Mouse (Mus musculus) urinary bladder, postnatal 4 days (tissue): ENCODE data around the gene Ncoa4.
"Not testable (repeated sequence)": the region's sequence is repeated elsewhere in the genome, so short reads cannot be mapped to it uniquely, and the experiment has no call there.

Experiments
- DNase-seq, 2 experiments: peaks; one replicate each; pipeline ENCODE4 v3.0.0; 2021 to 2022; ENCODE audit warnings: low spot score in 2 of 2

Gene Ncoa4

DNA sequence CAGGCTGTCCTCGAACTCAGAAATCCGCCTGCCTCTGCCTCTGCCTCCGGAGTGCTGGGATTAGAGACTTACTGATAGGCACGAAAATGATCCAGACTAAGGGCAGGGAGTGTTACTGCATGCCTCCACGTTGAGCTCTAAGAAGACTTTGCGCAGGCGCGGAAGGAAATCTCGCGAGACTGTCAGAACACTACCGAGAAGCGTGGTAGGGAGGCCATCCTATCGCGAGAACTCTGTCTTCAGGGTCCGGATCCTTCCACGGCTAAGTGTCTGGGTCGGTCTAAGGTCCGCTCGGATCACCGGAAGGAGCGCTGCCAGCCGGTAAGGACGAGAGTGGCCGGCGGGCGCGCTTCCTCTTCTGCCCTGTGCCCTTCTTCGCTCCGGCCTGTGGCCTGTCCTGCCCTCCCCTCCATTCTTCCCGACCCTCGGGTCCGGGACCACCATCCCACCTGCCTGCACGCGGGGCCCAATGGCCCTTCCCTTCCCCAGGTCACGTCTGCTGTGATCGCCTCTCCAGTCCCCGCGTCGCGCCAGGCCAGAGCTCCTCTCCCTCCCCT, at the start of gene Ncoa4:
Gene Ncoa4 (plus strand): TSS at position 176 of the 557 bp plus-strand sequence.
- DNase-seq, result peak; percentile 95 to 99

DNA sequence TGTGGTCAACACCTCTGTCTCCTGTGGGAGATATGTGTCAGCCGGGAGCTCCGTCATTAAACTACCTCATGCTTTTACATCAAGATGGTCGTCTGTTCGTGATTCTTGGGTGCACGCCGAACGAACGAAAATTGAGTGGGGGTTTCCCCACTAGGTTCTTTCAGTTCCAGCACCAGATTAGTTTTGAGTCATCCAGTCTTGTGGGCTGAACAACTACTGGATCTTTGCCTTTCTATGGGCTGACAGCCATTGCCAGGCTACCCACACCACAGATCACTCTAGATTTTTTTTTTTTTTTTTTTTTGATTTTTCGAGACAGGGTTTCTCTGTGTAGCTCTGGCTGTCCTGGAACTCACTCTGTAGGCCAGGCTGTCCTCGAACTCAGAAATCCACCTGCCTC, 47.5 kb upstream of the Ncoa4 start:
- not testable (repeated sequence) for DNase-seq

DNA sequence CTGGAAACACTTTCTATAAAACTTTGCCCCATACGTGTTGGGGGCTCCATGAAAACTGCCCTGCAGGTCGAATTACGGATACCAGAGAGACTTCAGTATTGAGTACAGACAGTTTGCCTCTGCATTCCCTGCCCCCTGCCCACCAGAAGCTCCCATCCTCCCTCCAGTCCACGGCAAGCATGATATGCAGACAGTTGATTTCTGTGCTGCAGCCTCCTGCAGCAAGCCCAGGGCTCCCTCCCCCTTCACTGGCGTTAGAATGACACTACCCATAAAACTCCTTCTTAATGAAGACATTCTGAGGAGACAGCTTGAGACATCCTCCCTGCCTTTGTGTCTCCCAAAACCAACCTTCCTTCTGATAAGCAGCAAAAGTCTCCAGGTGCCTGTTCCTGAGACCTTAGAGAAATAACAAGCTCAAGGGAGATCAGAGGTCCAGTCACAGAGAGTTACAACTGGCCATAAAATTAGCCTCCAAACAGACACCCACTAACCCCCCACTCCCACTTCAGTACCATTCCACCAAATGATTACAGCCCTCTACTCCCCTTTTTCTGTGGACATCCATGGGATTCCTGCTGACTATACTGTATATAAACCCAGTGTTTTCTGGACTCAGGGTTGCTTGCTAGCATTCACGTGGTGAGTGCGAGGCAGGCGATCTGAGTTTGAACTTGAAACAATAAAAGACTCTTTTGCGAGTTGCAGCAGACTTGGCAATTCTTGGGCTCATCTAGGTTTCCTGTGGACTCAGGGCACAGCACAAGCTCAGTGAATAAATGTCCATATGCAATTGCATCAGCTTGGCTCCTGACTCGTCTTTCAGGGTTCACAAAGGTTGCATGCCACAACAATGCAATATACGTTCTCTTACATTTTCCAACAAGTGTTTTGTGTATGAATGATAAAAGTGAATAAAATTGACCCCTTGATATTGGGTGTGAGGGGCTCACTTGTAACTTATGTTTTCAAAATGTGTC, 38.4 kb upstream of the Ncoa4 start:
- no peak for DNase-seq

DNA sequence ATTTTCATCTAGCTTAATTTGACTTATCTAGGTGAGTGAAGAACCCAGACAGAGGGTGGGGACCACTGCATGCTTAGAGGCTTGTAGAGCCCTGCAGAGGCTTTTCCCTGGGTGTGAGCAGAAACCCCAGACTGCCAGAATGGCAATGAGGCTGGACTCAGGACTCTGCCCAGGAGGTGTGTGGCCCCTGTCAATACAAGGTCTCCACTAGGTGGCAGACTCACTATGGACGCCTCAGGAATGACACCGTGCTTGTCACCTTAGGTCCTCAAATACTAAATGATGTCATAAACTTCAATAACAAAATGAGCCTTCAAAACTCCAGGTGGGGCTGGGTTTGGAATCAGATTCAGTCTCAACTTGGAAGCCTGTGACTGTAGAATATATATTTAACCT, 37.7 kb upstream of the Ncoa4 start:
- DNase-seq, result no peak

DNA sequence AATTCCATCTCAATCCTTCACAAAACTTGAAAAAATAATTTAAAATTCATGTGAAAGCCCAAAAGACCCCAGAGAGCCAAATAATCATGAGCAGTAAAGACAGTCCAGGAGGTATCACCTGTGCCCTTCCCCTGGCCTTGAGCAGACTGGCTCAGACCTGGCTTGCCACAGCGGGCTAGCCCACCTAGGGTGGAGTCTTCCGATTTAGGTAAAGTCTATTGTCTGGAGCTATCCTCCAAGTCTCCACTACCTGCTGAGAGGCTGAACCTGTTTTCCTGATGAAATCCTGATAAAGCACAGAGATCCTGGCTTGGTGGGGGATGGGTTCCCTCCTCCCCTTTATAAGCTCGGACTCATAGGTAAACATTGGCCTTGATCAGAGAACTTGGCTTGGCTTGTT, 35.4 kb upstream of the Ncoa4 start:
- DNase-seq, result no peak

DNA sequence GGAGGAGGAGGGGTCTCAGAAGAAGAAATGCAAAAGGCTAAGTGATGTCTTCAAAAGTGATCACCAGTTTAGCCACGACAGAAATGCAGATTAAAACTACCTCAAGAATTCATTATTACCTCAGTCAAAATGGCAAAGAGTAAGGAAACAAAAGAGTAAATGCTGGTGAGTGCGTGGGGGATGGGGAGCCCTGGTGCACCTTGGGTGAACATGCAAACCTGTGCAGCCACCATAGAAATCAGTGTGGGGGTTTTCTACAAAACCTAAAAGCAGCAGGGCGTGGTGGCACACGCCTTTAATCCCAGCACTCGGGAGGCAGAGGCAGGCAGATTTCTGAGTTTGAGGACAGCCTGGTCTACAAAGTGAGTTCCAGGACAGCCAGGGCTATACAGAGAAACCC, 34.4 kb upstream of the Ncoa4 start:
- DNase-seq, result not testable (repeated sequence)

DNA sequence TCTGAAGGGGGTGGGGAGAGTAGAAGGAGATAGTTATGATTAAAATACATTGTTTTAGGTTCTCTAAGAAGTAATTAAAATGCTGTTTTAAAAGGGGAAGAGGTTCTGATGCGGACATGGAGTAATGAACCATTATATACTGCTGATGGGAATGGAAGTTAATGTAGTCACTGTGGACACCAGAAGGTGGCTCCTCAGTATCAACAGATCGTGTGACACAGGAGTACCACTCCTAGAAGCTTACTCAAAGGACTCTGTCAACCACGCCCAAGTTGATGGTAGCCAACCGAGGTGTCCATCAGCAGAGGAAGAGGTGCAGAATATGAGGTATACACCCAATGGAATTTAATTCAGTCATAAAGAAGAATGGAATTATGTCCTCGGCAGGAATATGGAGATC, 31.3 kb upstream of the Ncoa4 start:
- no peak for DNase-seq

DNA sequence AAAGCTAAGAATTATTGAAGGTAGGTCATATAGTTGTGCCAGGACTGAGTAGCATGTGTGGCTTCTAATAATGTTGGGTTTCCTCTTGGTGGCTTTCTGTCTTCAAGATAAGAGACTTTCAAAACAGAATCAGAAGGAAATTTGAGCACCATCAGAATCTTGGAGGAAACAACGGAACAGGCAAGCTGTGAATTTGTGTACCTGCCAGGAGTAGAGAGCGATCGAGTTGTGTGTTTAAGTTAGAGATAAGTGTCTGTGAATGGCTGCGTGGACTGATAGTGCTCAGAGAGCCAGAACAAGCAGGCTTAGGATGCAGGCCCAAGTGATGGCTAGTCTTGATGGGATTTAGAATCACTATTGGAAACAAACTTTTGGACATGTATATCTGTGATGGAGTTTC, 27.8 kb upstream of the Ncoa4 start:
- no peak for DNase-seq

DNA sequence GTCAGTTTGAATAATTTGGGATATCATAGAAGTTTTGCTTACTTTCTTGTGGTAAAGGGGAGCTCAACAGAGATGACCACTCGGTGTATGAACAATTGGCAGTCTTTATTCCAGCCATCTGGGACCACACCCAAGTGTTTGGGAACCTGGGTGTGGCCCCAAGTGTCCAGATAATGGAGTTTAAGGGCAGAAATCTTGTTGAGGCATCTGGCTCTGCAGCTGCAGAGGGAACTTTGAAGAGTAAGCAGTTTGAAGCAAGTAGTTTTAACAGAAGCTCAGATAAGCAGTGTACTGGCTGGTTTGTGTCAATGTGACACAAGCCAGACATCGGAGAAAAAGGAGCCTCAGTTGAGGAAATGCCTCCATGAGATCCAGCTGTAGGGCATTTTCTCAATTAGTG, 25.4 kb upstream of the Ncoa4 start:
- DNase-seq, result no peak

DNA sequence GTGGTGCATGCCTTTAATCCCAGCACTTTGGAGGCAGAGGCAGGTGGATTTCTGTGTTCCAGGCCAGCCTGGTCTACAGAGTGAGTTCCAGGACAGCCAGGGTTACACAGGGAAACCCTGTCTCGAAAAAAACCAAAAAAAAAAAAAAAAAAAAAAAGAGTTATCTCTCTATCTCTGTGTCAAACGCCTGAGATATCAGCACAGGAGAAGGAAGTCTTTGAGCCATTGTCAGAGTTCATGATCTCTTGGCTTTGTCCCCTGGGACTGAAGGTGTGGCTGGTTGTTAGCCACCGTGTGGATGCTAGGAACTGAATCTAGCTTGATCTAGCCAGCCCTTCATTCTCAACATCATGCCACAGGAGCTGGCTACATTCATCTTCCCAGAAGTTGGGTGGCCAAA, 23.2 kb upstream of the Ncoa4 start:
- DNase-seq, result not testable (repeated sequence)

DNA sequence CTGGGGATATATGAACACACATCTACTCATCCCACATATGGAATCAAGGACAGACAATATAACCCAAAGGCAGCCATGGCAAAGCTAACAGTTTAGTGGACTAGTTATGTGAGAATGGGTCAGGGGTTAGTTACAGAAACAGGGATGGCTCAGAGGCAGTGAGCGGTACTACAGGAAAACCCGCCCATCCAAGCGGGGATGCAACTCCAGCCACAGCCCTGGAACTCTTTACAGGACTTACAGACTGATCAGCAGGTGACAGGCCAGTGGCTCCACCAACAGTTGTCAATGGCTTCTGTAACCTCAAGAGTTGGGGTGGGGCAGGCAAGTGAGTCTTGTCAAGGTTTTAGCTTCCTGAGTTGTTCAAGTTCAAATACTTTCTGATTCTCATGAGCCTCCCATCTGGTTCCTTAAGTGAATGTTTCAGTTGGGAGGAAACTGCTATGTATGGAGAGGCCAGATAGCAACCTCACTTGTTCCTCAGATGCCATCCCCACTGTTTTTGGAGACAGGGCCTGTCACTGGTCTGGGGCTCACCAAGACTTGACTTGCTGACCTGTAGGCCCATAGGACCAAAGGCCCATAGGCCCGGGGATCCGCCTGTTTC, 19.2 kb upstream of the Ncoa4 start:
- no peak for DNase-seq

DNA sequence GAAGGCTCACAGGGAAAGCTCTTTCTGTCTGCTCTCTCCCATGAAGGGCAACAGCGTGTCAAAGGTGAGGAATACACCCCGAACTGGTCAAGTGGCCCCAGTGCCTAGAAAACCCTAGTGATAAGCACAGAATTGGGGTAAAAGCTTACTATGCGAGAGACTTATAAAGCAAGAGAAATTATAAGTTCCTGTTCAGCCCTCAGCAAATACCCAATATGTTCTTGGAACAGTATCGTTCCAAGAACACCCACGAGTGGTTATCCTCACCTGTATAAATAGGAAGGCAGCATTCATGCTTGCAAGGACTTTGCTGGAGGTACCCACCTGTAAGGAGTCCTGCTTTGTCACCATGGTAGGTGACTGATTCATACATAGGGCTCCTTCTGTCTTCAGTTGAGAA, 17.9 kb upstream of the Ncoa4 start, which contains the start of gene Msmb:
Gene Msmb (plus strand): TSS at position 301 of the 400 bp plus-strand sequence.
- no peak for DNase-seq

DNA sequence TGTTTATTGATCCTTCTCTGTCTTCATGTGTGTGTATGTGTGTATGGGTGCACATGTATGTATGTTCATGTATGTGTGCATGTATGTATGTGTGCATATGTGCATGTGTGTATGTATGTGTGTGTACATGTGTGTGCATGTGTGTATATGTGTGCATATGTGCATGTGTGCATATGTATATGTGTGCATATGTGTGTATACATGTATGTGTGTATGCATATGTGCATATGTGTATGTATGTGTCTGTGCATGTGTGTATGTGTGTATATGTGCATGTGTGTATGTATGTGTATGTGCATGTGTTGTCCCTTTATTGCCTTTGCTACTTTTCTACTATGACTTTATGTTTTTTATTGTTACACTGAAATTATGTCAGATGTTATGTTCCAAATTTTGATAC, 14.9 kb upstream of the Ncoa4 start:
- no peak for DNase-seq

DNA sequence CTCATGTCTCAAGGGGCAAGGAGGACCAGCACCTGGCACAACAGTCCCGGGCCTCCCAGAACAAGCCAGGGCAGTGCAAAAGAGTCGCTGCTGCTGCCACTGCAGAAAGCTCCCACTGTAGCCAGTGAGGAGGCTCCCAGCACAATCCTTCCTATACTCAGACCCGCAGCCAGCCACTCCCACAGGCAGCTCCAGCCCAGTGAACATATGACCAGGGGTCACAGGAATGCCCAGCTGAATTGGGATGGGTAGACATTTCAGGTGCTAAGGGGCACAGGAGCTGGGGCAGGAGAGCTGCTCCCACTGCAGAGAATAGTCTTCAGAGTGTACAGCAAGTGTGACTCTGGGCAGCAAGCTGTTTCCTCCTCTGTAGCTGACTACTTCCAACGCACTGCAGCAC, 14.3 kb upstream of the Ncoa4 start:
- DNase-seq, result no peak

DNA sequence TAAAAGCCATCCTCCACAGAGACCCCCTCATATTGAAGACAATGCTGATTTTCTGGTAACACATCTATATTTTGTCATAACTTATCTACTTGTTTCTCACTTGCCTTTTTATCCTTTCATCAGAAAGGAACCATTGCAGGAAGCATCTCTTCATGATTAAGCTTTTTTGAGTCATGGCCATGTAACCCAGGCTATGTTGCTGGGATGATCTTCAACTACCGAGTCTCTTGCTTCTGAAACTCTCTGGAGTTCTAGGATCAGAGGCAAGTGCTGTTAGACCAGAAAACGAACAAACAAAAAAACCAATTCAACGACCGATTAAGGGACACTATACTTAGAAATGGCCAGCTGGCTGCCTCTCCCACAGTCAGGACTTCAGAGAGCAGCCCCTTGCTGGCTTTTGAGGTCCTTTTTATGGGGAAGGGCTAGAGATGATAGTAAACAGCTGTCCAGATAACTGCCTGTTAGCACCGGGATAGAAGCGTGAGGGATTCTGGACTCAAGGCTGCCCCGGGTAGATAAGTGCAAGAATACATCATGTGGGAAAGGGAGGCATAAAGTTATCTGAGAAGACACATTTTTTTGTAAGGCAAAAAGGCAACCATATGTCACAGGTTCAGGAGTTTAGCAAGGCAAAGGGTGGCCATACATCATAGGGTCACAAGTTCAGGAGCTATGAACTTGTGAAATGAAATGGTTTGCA, 13.7 kb upstream of the Ncoa4 start:
- no peak for DNase-seq

DNA sequence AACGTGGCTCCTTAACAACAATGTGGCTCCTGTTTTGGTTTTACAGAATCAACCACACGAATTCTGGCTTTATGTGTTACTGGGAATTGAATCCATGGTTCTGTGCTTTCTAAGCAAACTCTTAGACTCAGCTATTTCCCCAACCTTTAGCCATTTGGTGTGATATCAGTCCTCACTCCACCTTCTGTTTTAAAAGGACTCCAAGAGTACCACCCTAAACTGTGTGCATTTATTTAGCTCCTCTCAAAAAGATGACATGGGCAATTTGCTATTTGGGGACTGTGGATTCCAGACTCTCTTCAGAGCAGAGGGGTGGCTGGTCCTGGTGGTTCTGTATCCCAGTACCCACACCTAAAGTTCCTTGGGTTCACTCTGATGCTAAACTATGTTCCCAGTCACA, 13.1 kb upstream of the Ncoa4 start:
- DNase-seq, result no peak

DNA sequence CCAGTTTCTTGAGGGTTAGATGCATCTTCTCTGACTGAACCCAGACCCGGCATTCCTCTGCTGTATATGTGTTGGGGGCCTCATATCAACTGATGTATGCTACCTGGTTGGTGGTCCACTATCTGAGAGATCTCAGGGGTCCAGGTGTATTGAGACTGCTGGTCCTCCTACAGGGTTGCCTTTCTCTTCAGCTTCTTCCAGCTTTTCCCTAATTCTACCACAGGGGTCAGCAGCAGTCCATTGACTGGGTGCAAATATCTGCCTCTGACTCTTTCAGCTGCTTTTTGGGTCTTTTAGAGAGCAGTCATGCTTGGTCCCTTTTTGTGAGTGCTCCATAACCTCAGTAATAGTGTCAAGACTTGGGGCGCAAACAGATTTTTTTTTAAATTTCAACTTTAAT, 8.8 kb upstream of the Ncoa4 start:
- DNase-seq, result no peak

DNA sequence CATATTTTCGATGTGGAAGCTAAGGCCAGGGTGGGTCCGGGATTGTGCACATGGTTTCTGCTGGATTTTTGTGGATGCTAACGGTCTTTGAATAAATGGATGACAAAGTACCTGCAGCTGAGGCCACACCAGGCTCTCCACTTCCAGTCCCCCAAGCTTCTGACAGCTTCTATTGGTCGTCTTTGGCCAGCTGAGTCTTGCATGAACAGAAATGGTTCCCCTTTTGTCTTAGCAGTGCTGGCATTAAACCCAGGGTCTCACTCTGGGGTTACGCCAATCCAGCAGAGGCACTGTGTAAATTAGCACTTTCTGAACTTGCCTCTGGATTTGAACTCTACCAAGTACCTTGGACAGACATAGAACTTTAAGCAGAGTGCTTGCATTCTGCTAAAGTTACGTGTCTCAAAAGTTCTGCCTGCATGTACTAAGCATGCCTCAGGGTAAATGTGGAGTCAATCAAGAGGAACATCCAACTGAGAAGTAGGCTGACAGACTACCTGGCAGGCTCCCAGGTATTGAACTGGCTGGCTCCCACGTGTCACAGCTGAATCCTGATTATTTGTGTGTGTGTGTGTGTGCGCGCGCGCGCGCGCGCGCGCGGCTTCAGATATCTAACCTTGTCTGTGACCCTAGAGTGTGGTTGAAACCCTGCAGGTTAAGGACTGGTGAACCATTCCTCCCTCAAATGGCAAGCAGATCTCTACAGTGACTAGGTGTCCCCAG, 7.3 kb upstream of the Ncoa4 start:
- DNase-seq, result no peak

DNA sequence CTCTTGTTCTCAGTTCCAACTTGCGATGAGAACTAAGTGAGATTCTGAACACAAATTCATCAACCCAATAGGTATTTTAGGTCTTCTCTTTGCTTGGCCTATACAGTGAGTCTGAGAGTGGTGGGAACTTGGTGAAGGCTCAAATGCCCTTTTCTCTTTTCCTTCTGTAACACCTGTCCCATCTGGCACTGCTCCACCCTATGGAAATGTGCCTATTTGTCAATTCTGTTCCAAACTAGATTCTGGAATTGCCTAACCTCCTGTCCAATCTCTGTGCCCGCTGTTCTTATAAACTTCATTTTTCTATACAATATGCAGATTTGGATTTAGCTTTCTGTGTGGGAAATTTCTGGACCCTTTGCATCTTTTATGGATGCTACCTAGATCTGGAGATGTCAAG, 6.5 kb upstream of the Ncoa4 start:
- DNase-seq, result no peak

DNA sequence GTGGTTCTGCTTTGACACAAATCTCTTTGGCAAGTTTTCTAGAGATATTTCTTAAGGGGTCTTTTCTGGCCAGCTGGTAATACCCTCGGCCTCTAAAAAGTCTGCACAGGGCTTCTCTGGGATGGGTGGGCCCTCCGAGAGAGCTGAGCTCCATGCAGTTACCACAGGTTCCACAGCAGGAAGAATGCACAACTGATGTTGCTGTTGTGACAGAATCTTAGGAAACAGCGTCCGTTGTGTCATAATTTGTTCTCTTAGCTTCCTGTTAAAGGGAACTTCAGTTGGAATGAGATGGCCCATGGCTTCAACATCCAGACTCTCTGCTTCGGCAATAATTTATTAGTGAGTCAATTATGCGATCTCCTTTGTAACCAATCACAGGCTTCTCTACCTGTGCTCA, 4.9 kb upstream of the Ncoa4 start:
- no peak for DNase-seq

DNA sequence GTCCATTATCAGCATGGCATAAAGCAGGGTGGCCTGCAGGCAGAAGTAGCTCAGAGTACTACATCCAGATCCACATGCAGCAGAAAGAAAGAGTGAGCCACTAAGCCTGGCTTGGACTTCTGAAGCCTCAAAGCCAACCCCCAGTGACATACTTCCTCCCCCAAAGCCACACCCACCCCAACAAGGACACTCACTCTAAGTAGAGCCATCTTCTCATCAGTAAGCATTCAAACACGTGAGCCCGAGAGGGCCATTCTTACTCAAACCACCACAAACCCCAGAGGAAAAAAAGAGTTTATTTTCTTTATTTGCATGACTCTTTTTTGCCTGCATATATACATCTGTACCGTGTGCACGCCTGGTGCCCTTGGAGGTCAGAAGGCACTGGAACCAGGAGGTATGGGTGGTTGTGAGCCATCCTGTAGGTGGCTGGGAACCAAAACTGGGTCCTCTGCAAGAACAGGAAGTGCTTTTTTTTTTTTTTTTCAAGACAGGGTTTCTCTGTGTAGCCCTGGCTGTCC, 455 bp upstream of the Ncoa4 start:
- no peak for DNase-seq
